Mouse (Mus musculus) MEL (cell line): ENCODE measurements around the gene 1700122O11Rik. TPM values are rescaled to one million over a fixed set of nuclear protein-coding genes. Genes with fewer than 3 reads are reported as not detected.

Source experiments
- DNase-seq: peaks from one replicate; pipeline ENCODE4 v3.0.0; 2011; ENCODE audit warnings: low read depth, low spot score
- H3K27ac ChIP-seq: 2 replicates; pipeline ENCODE4 v1.5.1; 2012; ENCODE audit warnings: low read depth, mild to moderate bottlenecking, control low read depth, low read length, moderate library complexity; ENCODE audit not compliant: control insufficient read depth
- H3K27me3 ChIP-seq, 2 experiments: fragments of 150-350 bp in 1 of 2; sonication (generic) in 1 of 2; 2 replicates each; pipeline ENCODE4 v1.6.1; 2012; ENCODE audit warnings: low read length in 2 of 2, mild to moderate bottlenecking in 2 of 2, improper control_type of control experiment in 1 of 2, moderate library complexity in 1 of 2; ENCODE audit not compliant: insufficient read depth in 2 of 2, control insufficient read depth in 1 of 2
- H3K36me3 ChIP-seq, 2 experiments: 2 replicates each; pipeline ENCODE4 v1.6.1; 2012 to 2014; ENCODE audit warnings: low read length in 2 of 2, improper control_type of control experiment in 1 of 2, inconsistent platforms in 1 of 2, mild to moderate bottlenecking in 1 of 2; ENCODE audit not compliant: insufficient read depth in 2 of 2, control insufficient read depth in 1 of 2
- H3K4me1 ChIP-seq, 2 experiments: fragments of 150-350 bp in 1 of 2; sonication (generic) in 1 of 2; 2 replicates each; pipeline ENCODE4 v1.6.1; 2012; ENCODE audit warnings: low read length in 2 of 2, improper control_type of control experiment in 1 of 2, mild to moderate bottlenecking in 1 of 2; ENCODE audit not compliant: insufficient read depth in 2 of 2, control insufficient read depth in 1 of 2
- H3K4me3 ChIP-seq, 2 experiments: fragments of 150-350 bp in 1 of 2; sonication (generic) in 1 of 2; 2 replicates each; pipeline ENCODE4 v1.5.1; 2012; ENCODE audit warnings: low read depth in 2 of 2, low read length in 2 of 2, mild to moderate bottlenecking in 2 of 2, moderate library complexity in 2 of 2, control low read depth in 1 of 2, improper control_type of control experiment in 1 of 2; ENCODE audit not compliant: control insufficient read depth in 1 of 2, insufficient read depth in 1 of 2
- H3K79me2 ChIP-seq: 2 replicates; pipeline ENCODE4 v1.6.1; 2012; ENCODE audit warnings: mild to moderate bottlenecking, low read length, moderate library complexity; ENCODE audit not compliant: control insufficient read depth, poor library complexity, insufficient read depth
- H3K9ac ChIP-seq: 2 replicates; pipeline ENCODE4 v1.6.1; 2012; ENCODE audit warnings: low read depth, mild to moderate bottlenecking, control low read depth, low read length, moderate library complexity; ENCODE audit not compliant: control insufficient read depth, poor library complexity, severe bottlenecking
- H3K9me3 ChIP-seq: fragments of 150-350 bp; sonication (generic); replicated peaks from 2 replicates; pipeline ENCODE4 v1.6.1; 2012; ENCODE audit warnings: mild to moderate bottlenecking, low read length, improper control_type of control experiment, moderate library complexity; ENCODE audit not compliant: insufficient read depth
- EP300 ChIP-seq, 2 experiments: IDR thresholded peaks; 2 replicates each; pipeline ENCODE4 v1.6.1; 2011; ENCODE audit warnings: improper control_type of control experiment in 2 of 2, low read length in 2 of 2, low read depth in 1 of 2, mild to moderate bottlenecking in 1 of 2
- GABPA ChIP-seq: IDR thresholded peaks from 2 replicates; pipeline ENCODE4 v1.6.1; 2012; ENCODE audit warnings: low read depth, mild to moderate bottlenecking, inconsistent platforms, low read length, improper control_type of control experiment, moderate library complexity
- GATA1 ChIP-seq: IDR thresholded peaks from 2 replicates; pipeline ENCODE4 v1.6.1; 2011; ENCODE audit warnings: low read depth, low read length, improper control_type of control experiment
- HCFC1 ChIP-seq: IDR thresholded peaks from 2 replicates; pipeline ENCODE4 v1.6.1; 2012; ENCODE audit warnings: low read depth, mild to moderate bottlenecking, inconsistent platforms, low read length, improper control_type of control experiment, moderate library complexity
- KAT2A ChIP-seq: conservative IDR thresholded peaks from 2 replicates; pipeline ENCODE4 v1.6.1; 2012; ENCODE audit warnings: low read depth, low read length, improper control_type of control experiment, inconsistent platforms
- MAFK ChIP-seq: IDR thresholded peaks from 2 replicates; pipeline ENCODE4 v1.6.1; 2011; ENCODE audit warnings: low read depth, mild to moderate bottlenecking, low read length, improper control_type of control experiment, borderline replicate concordance
- MAX ChIP-seq: IDR thresholded peaks from 2 replicates; pipeline ENCODE4 v1.6.1; 2011; ENCODE audit warnings: low read length, improper control_type of control experiment
- MAZ ChIP-seq: IDR thresholded peaks from 2 replicates; pipeline ENCODE4 v1.6.1; 2012; ENCODE audit warnings: low read depth, mild to moderate bottlenecking, inconsistent platforms, low read length, improper control_type of control experiment
- MEF2A ChIP-seq: IDR thresholded peaks from 2 replicates; pipeline ENCODE4 v1.6.1; 2014; ENCODE audit warnings: low read depth, mild to moderate bottlenecking, inconsistent platforms, low read length, improper control_type of control experiment; ENCODE audit not compliant: poor library complexity, insufficient replicate concordance, severe bottlenecking; ENCODE audit errors: extremely low read depth
- MXI1 ChIP-seq: IDR thresholded peaks from 2 replicates; pipeline ENCODE4 v1.6.1; 2011; ENCODE audit warnings: mild to moderate bottlenecking, low read depth, low read length, improper control_type of control experiment
- MYB ChIP-seq: IDR thresholded peaks from 2 replicates; pipeline ENCODE4 v1.6.1; 2011; ENCODE audit warnings: mild to moderate bottlenecking, low read depth, low read length, improper control_type of control experiment
- MYC ChIP-seq: IDR thresholded peaks from 2 replicates; pipeline ENCODE4 v1.6.1; 2011; ENCODE audit warnings: low read depth, mild to moderate bottlenecking, low read length, improper control_type of control experiment, moderate library complexity
- RCOR1 ChIP-seq: IDR thresholded peaks from 2 replicates; pipeline ENCODE4 v1.6.1; 2012; ENCODE audit warnings: low read depth, mild to moderate bottlenecking, inconsistent platforms, low read length, improper control_type of control experiment
- TBP ChIP-seq: IDR thresholded peaks from 2 replicates; pipeline ENCODE4 v1.8.0; 2011; ENCODE audit warnings: low read depth, low read length, improper control_type of control experiment
- UBTF ChIP-seq: IDR thresholded peaks from 2 replicates; pipeline ENCODE4 v1.6.1; 2012; ENCODE audit warnings: low read depth, mild to moderate bottlenecking, inconsistent platforms, low read length, improper control_type of control experiment, moderate library complexity, borderline replicate concordance; ENCODE audit not compliant: insufficient read depth
- USF1 ChIP-seq: IDR thresholded peaks from 2 replicates; pipeline ENCODE4 v1.6.1; 2014; ENCODE audit warnings: low read depth, mild to moderate bottlenecking, inconsistent platforms, low read length, improper control_type of control experiment, moderate library complexity
- USF2 ChIP-seq, 2 experiments: IDR thresholded peaks; 2 replicates each; pipeline ENCODE4 v1.6.1; 2011 to 2012; ENCODE audit warnings: improper control_type of control experiment in 2 of 2, low read length in 2 of 2, borderline replicate concordance in 1 of 2, inconsistent platforms in 1 of 2, low read depth in 1 of 2, mild to moderate bottlenecking in 1 of 2; ENCODE audit not compliant: insufficient read depth in 1 of 2
- ZKSCAN1 ChIP-seq: IDR thresholded peaks from 2 replicates; pipeline ENCODE4 v1.6.1; 2012; ENCODE audit warnings: low read depth, mild to moderate bottlenecking, inconsistent platforms, low read length, improper control_type of control experiment, moderate library complexity
- polyA plus RNA-seq, 2 experiments: library from polyadenylated mRNA; stranded (reverse) in 1 of 2; unstranded in 1 of 2; fragments of >175 nt in 1 of 2; fragments of >200 nt in 1 of 2; gene quantifications; 2 replicates each; pipeline versions ENCODE4 v1.2.1 to v1.2.4; 2012; ENCODE audit warnings: low replicate concordance in 2 of 2, low read depth in 1 of 2; ENCODE audit not compliant: insufficient read length in 2 of 2, insufficient read depth in 1 of 2, missing spikeins in 1 of 2
- total RNA-seq: library from RNA; depleted of rRNA; stranded (reverse); fragments of 300-350 nt; gene quantifications from 2 replicates; pipeline ENCODE4 v1.2.3, GENCODE M21; 2012

1700122O11Rik gene
- total and polyA plus RNA-seq, 3 experiments = not detected

GRCm38 (mm10) chr17:48001586-48002361 is 36.3 kb downstream of the 1700122O11Rik start:
- H3K9me3 ChIP-seq = no peaks in the 10 kb centered on the region
- no peak for TF ChIP-seq EP300 (IDR thresholded peaks at IDR 0.05; ENCODE audit: low read depth in 1 of 2, low read length in 2 of 2)
- TF ChIP-seq ZKSCAN1 = no peak
- no peak for TF ChIP-seq TBP
- TF ChIP-seq MAX = peak; percentile 78
- TF ChIP-seq USF2 (IDR thresholded peaks at IDR 0.05; ENCODE audit: borderline replicate concordance in 1 of 2, insufficient read depth in 1 of 2, low read depth in 1 of 2, low read length in 2 of 2) = no peak
- TF ChIP-seq MXI1 = peak; percentile 73; the same call in 1 of the 2 replicates
- TF ChIP-seq GABPA = no peak
- TF ChIP-seq KAT2A = no peak
- TF ChIP-seq MAFK = no peak
- TF ChIP-seq RCOR1 = no peak
- TF ChIP-seq USF1 = no peak
- TF ChIP-seq GATA1 = no peak
- no peak for TF ChIP-seq MYB
- TF ChIP-seq MEF2A = no peak
- TF ChIP-seq MYC = peak; percentile 84
- no peak for TF ChIP-seq UBTF
- TF ChIP-seq HCFC1 = no peak
- peaks cover 0 to 7% of the 10 kb centered on the region in 2 experiments; a peak in 1 of 4 replicates for H3K36me3 ChIP-seq
- peak; percentile 72 for DNase-seq
- peaks cover 2 to 19% of the 10 kb centered on the region in 2 experiments; a peak in 3 of 4 replicates for H3K4me1 ChIP-seq
- H3K9ac ChIP-seq = peak overlapping the region; percentile 57
- H3K27me3 ChIP-seq = no peaks in the 10 kb centered on the region
- H3K27ac ChIP-seq = peak overlapping the region; percentile 71
- peak overlapping the region; percentile 48 to 55 for H3K4me3 ChIP-seq
- no peaks in the 10 kb centered on the region for H3K79me2 ChIP-seq

DNA sequence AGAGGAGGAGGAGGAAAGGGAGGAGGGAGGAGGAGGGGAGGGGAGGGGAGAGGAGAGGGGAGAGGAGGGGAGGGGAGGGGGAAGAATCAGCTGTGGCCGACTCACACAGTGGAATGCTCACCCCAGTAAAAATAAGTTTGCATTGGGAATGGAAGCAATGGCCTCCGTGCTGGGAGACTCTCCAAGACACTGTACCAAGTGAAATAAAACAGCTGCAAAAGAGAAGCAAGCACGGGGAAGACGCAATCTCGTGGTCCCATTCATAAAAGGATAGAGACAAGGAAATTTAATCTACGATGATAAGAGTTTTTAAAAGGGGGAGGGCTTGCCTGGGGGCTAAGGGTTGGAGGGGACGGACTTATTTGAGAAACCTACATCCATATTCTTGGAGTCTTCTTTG is 36.9 kb downstream of the 1700122O11Rik start:
- Histone ChIP-seq H3K9ac (peak overlapping the region; percentile 57), H3K4me3 (peak overlapping the region; percentile 48 to 55), H3K9me3 (no peaks in the 10 kb centered on the region)

More for the DNA sequence above, 36.9 kb downstream of the 1700122O11Rik start:
- peak; percentile 34; the same call in 1 of the 2 replicates for TF ChIP-seq GATA1
- no peak for TF ChIP-seq MAZ
- Histone ChIP-seq H3K4me1 (peaks cover 2 to 19% of the 10 kb centered on the region in 2 experiments; a peak in 3 of 4 replicates), H3K79me2 (no peaks in the 10 kb centered on the region), H3K36me3 (peaks cover 0 to 7% of the 10 kb centered on the region in 2 experiments; a peak in 1 of 4 replicates), H3K27ac (peak overlapping the region; percentile 71), H3K27me3 (no peaks in the 10 kb centered on the region)
- DNase-seq = peak; percentile 46
